Mouse (Mus musculus): ENCODE results near the gene Chrd.

Chrd gene

GRCm38 (mm10) chr16:20733731-20734730 is 1.1 kb downstream of the Chrd start, which contains the start of gene Thpo:
Gene Thpo, minus strand, starts transcription at chr16:20734511.
- peak; percentile 53 for DNase-seq (ENCODE audit: low read depth, low spot score)

- DNase-seq (ENCODE audit: low read depth, low spot score): no peak
Observed at GRCm38 (mm10) chr16:20735651-20736050, 2.7 kb downstream of the Chrd start.

- no peak for DNase-seq (ENCODE audit: low read depth, low spot score)
Observed at GRCm38 (mm10) chr16:20736168-20736567, 3.2 kb downstream of the Chrd start.

GRCm38 (mm10) chr16:20736823-20737222 is 3.9 kb downstream of the Chrd start:
- no peak for DNase-seq (ENCODE audit: low read depth, low spot score)

GRCm38 (mm10) chr16:20739845-20740244 is 6.9 kb downstream of the Chrd start:
- DNase-seq (ENCODE audit: low read depth, low spot score): no peak

GRCm38 (mm10) chr16:20746641-20747040 is 13.7 kb downstream of the Chrd start:
- no peak for DNase-seq (ENCODE audit: low read depth, low spot score)

- no peak for DNase-seq (ENCODE audit: low read depth, low spot score)
Observed at GRCm38 (mm10) chr16:20750518-20750917, 17.6 kb downstream of the Chrd start.

- DNase-seq (ENCODE audit: low read depth, low spot score): no peak
Observed at GRCm38 (mm10) chr16:20756052-20756451, 23.1 kb downstream of the Chrd start.

- DNase-seq (ENCODE audit: low read depth, low spot score): no peak
Observed at GRCm38 (mm10) chr16:20757385-20757784, 24.5 kb downstream of the Chrd start.

- peak; percentile 30 for DNase-seq (ENCODE audit: low read depth, low spot score)
Observed at GRCm38 (mm10) chr16:20761681-20762080, 28.8 kb downstream of the Chrd start.

- peak; percentile 94 for DNase-seq (ENCODE audit: low read depth, low spot score)
Observed at GRCm38 (mm10) chr16:20765244-20765643, 32.3 kb downstream of the Chrd start.

GRCm38 (mm10) chr16:20775021-20775420 is 42.1 kb downstream of the Chrd start:
- no peak for DNase-seq (ENCODE audit: low read depth, low spot score)

GRCm38 (mm10) chr16:20779846-20780245 is 46.9 kb downstream of the Chrd start:
- no peak for DNase-seq (ENCODE audit: low read depth, low spot score)

GRCm38 (mm10) chr16:20781101-20781630 is 48.2 kb downstream of the Chrd start:
- DNase-seq (ENCODE audit: low read depth, low spot score): no peak

GRCm38 (mm10) chr16:20783891-20784290 is 51.0 kb downstream of the Chrd start:
- DNase-seq (ENCODE audit: low read depth, low spot score): no peak

GRCm38 (mm10) chr16:20784754-20785153 is 51.8 kb downstream of the Chrd start:
- DNase-seq (ENCODE audit: low read depth, low spot score): no peak

- no peak for DNase-seq (ENCODE audit: low read depth, low spot score)
Observed at GRCm38 (mm10) chr16:20786556-20786955, 53.6 kb downstream of the Chrd start.

- DNase-seq (ENCODE audit: low read depth, low spot score): peak; percentile 94
Observed at GRCm38 (mm10) chr16:20791803-20792202, 58.9 kb downstream of the Chrd start.
